Mouse (Mus musculus): Measurements from ENCODE around the gene Anxa9. TPM values are rescaled to one million over a fixed set of nuclear protein-coding genes. Genes with fewer than 3 reads are reported as not detected.

Gene Anxa9
- polyA plus RNA-seq, 1 experiment from 2014 or later: 3.7 TPM

GRCm38 (mm10) chr3:95273471-95273870 lies 33.5 kb downstream of the Anxa9 start:
- no peak overlapping the region for H3K27ac ChIP-seq (ENCODE audit: low read depth, low read length)
- peaks cover 7% of the 10 kb centered on the region; the same call in 1 of the 2 replicates for H3K4me1 ChIP-seq (ENCODE audit: control insufficient read depth, insufficient read depth, low read length)
- H3K36me3 ChIP-seq (ENCODE audit: control insufficient read depth, insufficient read depth, low read length): no peaks in the 10 kb centered on the region; the same call in 1 of the 2 replicates
- H3K4me2 ChIP-seq (replicated peaks; ENCODE audit: low read depth, low read length): no peak overlapping the region
- 97% methylated on average over 5 of the region's 5 CpGs for WGBS
- no peak overlapping the region for H3K4me3 ChIP-seq (ENCODE audit: low read length)
- H3K9me3 ChIP-seq (ENCODE audit: control insufficient read depth, low read length): no peaks in the 10 kb centered on the region
- ATAC-seq (ENCODE audit: low FRiP score, low TSS enrichment): no peak
- H3K9ac ChIP-seq (ENCODE audit: low read depth, low read length): no peak overlapping the region
- no peaks in the 10 kb centered on the region for H3K27me3 ChIP-seq (ENCODE audit: control insufficient read depth, insufficient read depth, low read length)

GRCm38 (mm10) chr3:95270766-95271364 lies 36.1 kb downstream of the Anxa9 start:
- Histone ChIP-seq H3K4me3 (ENCODE audit: low read length) (no peak overlapping the region), H3K4me2 (replicated peaks; ENCODE audit: low read depth, low read length) (no peak overlapping the region), H3K36me3 (ENCODE audit: control insufficient read depth, insufficient read depth, low read length) (peaks cover 15% of the 10 kb centered on the region), H3K4me1 (ENCODE audit: control insufficient read depth, insufficient read depth, low read length) (no peaks in the 10 kb centered on the region), H3K27ac (ENCODE audit: low read depth, low read length) (no peak overlapping the region), H3K27me3 (ENCODE audit: control insufficient read depth, insufficient read depth, low read length) (no peaks in the 10 kb centered on the region), H3K9ac (ENCODE audit: low read depth, low read length) (no peak overlapping the region), H3K9me3 (ENCODE audit: control insufficient read depth, low read length) (no peaks in the 10 kb centered on the region)
- no peak for ATAC-seq (ENCODE audit: low FRiP score, low TSS enrichment)
- WGBS: 84% methylated on average over 12 of the region's 12 CpGs

- Histone ChIP-seq H3K27ac (ENCODE audit: low read depth, low read length) (no peak overlapping the region), H3K4me2 (replicated peaks; ENCODE audit: low read depth, low read length) (no peak overlapping the region), H3K4me1 (ENCODE audit: control insufficient read depth, insufficient read depth, low read length) (no peaks in the 10 kb centered on the region), H3K9me3 (ENCODE audit: control insufficient read depth, low read length) (no peaks in the 10 kb centered on the region), H3K4me3 (ENCODE audit: low read length) (no peak overlapping the region), H3K36me3 (ENCODE audit: control insufficient read depth, insufficient read depth, low read length) (peaks cover 19% of the 10 kb centered on the region), H3K27me3 (ENCODE audit: control insufficient read depth, insufficient read depth, low read length) (no peaks in the 10 kb centered on the region), H3K9ac (ENCODE audit: low read depth, low read length) (no peak overlapping the region)
- WGBS: 84% methylated on average over 5 of the region's 5 CpGs
- no peak for ATAC-seq (ENCODE audit: low FRiP score, low TSS enrichment)
These were observed 37.2 kb downstream of the Anxa9 start for GRCm38 (mm10) chr3:95269789-95270188.

- Histone ChIP-seq H3K4me3 (ENCODE audit: low read length) (no peak overlapping the region), H3K27me3 (ENCODE audit: control insufficient read depth, insufficient read depth, low read length) (no peaks in the 10 kb centered on the region), H3K4me2 (replicated peaks; ENCODE audit: low read depth, low read length) (no peak overlapping the region), H3K4me1 (ENCODE audit: control insufficient read depth, insufficient read depth, low read length) (no peaks in the 10 kb centered on the region), H3K9ac (ENCODE audit: low read depth, low read length) (no peak overlapping the region), H3K27ac (ENCODE audit: low read depth, low read length) (no peak overlapping the region), H3K9me3 (ENCODE audit: control insufficient read depth, low read length) (no peaks in the 10 kb centered on the region), H3K36me3 (ENCODE audit: control insufficient read depth, insufficient read depth, low read length) (peaks cover 27% of the 10 kb centered on the region)
- ATAC-seq (ENCODE audit: low FRiP score, low TSS enrichment): no peak
These were observed 39.1 kb downstream of the Anxa9 start for GRCm38 (mm10) chr3:95267855-95268254.

- Histone ChIP-seq H3K27ac (ENCODE audit: low read depth, low read length) (no peak overlapping the region), H3K36me3 (ENCODE audit: control insufficient read depth, insufficient read depth, low read length) (peaks cover 37% of the 10 kb centered on the region), H3K4me2 (replicated peaks; ENCODE audit: low read depth, low read length) (no peak overlapping the region), H3K9me3 (ENCODE audit: control insufficient read depth, low read length) (no peaks in the 10 kb centered on the region), H3K4me1 (ENCODE audit: control insufficient read depth, insufficient read depth, low read length) (no peaks in the 10 kb centered on the region), H3K9ac (ENCODE audit: low read depth, low read length) (no peak overlapping the region), H3K27me3 (ENCODE audit: control insufficient read depth, insufficient read depth, low read length) (no peaks in the 10 kb centered on the region), H3K4me3 (ENCODE audit: low read length) (no peak overlapping the region)
- no peak for ATAC-seq (ENCODE audit: low FRiP score, low TSS enrichment)
- WGBS: 92% methylated on average over 3 of the region's 3 CpGs
These were observed 40.9 kb downstream of the Anxa9 start for GRCm38 (mm10) chr3:95266052-95266451.

- 85% methylated on average over 1 of the region's 1 CpGs for WGBS
- no peak for ATAC-seq (ENCODE audit: low FRiP score, low TSS enrichment)
- no peaks in the 10 kb centered on the region for H3K4me1 ChIP-seq (ENCODE audit: control insufficient read depth, insufficient read depth, low read length)
- H3K4me3 ChIP-seq (ENCODE audit: low read length): no peak overlapping the region
- no peaks in the 10 kb centered on the region for H3K9me3 ChIP-seq (ENCODE audit: control insufficient read depth, low read length)
- no peak overlapping the region for H3K4me2 ChIP-seq (replicated peaks; ENCODE audit: low read depth, low read length)
- no peak overlapping the region for H3K9ac ChIP-seq (ENCODE audit: low read depth, low read length)
- H3K27ac ChIP-seq (ENCODE audit: low read depth, low read length): no peak overlapping the region
- H3K27me3 ChIP-seq (ENCODE audit: control insufficient read depth, insufficient read depth, low read length): no peaks in the 10 kb centered on the region
- peaks cover 37% of the 10 kb centered on the region for H3K36me3 ChIP-seq (ENCODE audit: control insufficient read depth, insufficient read depth, low read length)
These were observed 42.3 kb downstream of the Anxa9 start for GRCm38 (mm10) chr3:95264724-95265123.

- Histone ChIP-seq H3K4me1 (ENCODE audit: control insufficient read depth, insufficient read depth, low read length) (no peaks in the 10 kb centered on the region), H3K4me2 (replicated peaks; ENCODE audit: low read depth, low read length) (no peak overlapping the region), H3K4me3 (ENCODE audit: low read length) (no peak overlapping the region), H3K27ac (ENCODE audit: low read depth, low read length) (no peak overlapping the region), H3K9me3 (ENCODE audit: control insufficient read depth, low read length) (no peaks in the 10 kb centered on the region), H3K36me3 (ENCODE audit: control insufficient read depth, insufficient read depth, low read length) (peaks cover 50% of the 10 kb centered on the region), H3K9ac (ENCODE audit: low read depth, low read length) (no peak overlapping the region), H3K27me3 (ENCODE audit: control insufficient read depth, insufficient read depth, low read length) (no peaks in the 10 kb centered on the region)
- peak; percentile 78 for ATAC-seq (ENCODE audit: low FRiP score, low TSS enrichment)
- WGBS: 43% methylated on average over 11 of the region's 11 CpGs
These were observed 43.8 kb downstream of the Anxa9 start for GRCm38 (mm10) chr3:95263089-95263739.

- Histone ChIP-seq H3K9ac (ENCODE audit: low read depth, low read length) (no peak overlapping the region), H3K9me3 (ENCODE audit: control insufficient read depth, low read length) (no peaks in the 10 kb centered on the region), H3K4me2 (replicated peaks; ENCODE audit: low read depth, low read length) (no peak overlapping the region), H3K4me3 (ENCODE audit: low read length) (no peak overlapping the region), H3K4me1 (ENCODE audit: control insufficient read depth, insufficient read depth, low read length) (no peaks in the 10 kb centered on the region), H3K36me3 (ENCODE audit: control insufficient read depth, insufficient read depth, low read length) (peaks cover 51% of the 10 kb centered on the region), H3K27me3 (ENCODE audit: control insufficient read depth, insufficient read depth, low read length) (no peaks in the 10 kb centered on the region), H3K27ac (ENCODE audit: low read depth, low read length) (no peak overlapping the region)
- 89% methylated on average over 4 of the region's 4 CpGs for WGBS
- no peak for ATAC-seq (ENCODE audit: low FRiP score, low TSS enrichment)
These were observed 45.0 kb downstream of the Anxa9 start for GRCm38 (mm10) chr3:95261975-95262374.

- Histone ChIP-seq H3K27ac (ENCODE audit: low read depth, low read length) (no peak overlapping the region), H3K9me3 (ENCODE audit: control insufficient read depth, low read length) (no peaks in the 10 kb centered on the region), H3K4me3 (ENCODE audit: low read length) (no peak overlapping the region), H3K4me2 (replicated peaks; ENCODE audit: low read depth, low read length) (no peak overlapping the region), H3K36me3 (ENCODE audit: control insufficient read depth, insufficient read depth, low read length) (peaks cover 54% of the 10 kb centered on the region), H3K4me1 (ENCODE audit: control insufficient read depth, insufficient read depth, low read length) (no peaks in the 10 kb centered on the region), H3K9ac (ENCODE audit: low read depth, low read length) (no peak overlapping the region), H3K27me3 (ENCODE audit: control insufficient read depth, insufficient read depth, low read length) (no peaks in the 10 kb centered on the region)
- no peak for ATAC-seq (ENCODE audit: low FRiP score, low TSS enrichment)
- 75% methylated on average over 5 of the region's 5 CpGs for WGBS
These were observed 50.0 kb downstream of the Anxa9 start for GRCm38 (mm10) chr3:95256931-95257330.
